Comparison of ENCODE assay signal across 8 mouse cellular contexts in the genomic region with DNA sequence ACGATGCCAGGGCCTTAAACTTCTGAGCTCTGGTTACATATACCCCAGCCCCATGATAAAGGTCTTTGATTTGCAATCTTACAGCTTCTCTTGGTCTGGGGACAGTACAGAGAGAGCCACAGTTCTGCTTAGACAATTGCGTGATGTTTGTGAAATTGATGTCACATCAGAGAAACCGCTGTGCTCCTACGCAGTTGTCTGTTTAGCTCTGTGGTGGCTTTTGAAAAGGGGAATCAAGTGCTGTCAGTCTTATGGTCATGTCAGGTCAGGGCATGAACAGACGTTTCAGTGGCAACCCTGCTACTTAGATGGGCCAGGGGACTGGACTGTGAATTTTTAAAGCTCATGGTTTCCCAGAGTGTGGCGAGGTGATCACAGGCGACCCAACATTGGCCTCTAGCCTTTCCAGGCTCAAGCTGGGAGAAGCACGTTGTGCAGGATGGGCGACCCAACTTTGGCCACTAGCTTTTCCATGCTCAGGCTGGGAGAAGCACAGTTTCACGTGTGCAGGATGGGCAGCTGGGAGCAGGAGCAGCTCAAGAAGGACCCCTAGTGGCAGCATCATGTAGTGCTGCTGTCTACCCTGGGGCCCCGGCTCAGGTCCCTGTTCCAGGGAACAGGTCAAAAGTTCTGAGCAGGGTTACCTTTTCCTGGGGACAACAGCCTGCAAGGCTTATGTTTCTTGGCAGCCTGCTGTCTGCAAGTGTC. TPM values are rescaled to one million over a fixed set of nuclear protein-coding genes. Genes with fewer than 3 reads are reported as not detected.
A peak's percentile ranks its signal among the peaks of the same experiment; 100 is the strongest.
DNase-seq lines count a peak whose midpoint lies in the region; ATAC-seq and TF ChIP-seq lines count a peak whose summit lies in the region.

No protein-coding gene starts in this region.

- peaks cover 6% of the 10 kb centered on the region; the same call in 1 of the 2 replicates for H3K4me1 ChIP-seq in lung, embryonic 16.5 days (replicated peaks; ENCODE audit: control insufficient read depth, insufficient read depth, low read length)
- H3K4me1 ChIP-seq in heart, embryonic 14.5 days (ENCODE audit: control insufficient read depth in 2 of 2, insufficient read depth in 2 of 2, low read length in 2 of 2) = peaks cover 3 to 7% of the 10 kb centered on the region in 2 experiments; a peak in 2 of 4 replicates
- peaks cover 26% of the 10 kb centered on the region for H3K4me1 ChIP-seq in liver, embryonic 11.5 days (replicated peaks; ENCODE audit: control insufficient read depth, insufficient read depth, low read length)
- peaks cover 2% of the 10 kb centered on the region; the same call in 1 of the 2 replicates for H3K4me1 ChIP-seq in small intestine, adult 2 months (ENCODE audit: control insufficient read depth, insufficient read depth, insufficient read length, low read length)

- DNase-seq in lung, postnatal 25 days (ENCODE audit: low spot score) = no peak
- DNase-seq in brain, embryonic 14.5 days (ENCODE audit: low read depth) = no peak
- DNase-seq in liver, embryonic 11.5 days (ENCODE audit: low spot score) = peak; percentile 64
- no peak for DNase-seq in cerebellum, adult 18-20 months
- DNase-seq in layer of hippocampus, adult 9-11 months = no peak

- 44% methylated on average over 11 of the region's 11 CpGs for WGBS in lung, embryonic 16.5 days
- 45% methylated on average over 11 of the region's 11 CpGs for WGBS in heart, embryonic 14.5 days
- WGBS in liver, embryonic 11.5 days = 38% methylated on average over 11 of the region's 11 CpGs
- WGBS in small intestine, adult 2 months = 46% methylated on average over 11 of the region's 11 CpGs

- no peak overlapping the region for H3K9ac ChIP-seq in lung, embryonic 16.5 days (ENCODE audit: low read length)
- H3K9ac ChIP-seq in heart, embryonic 14.5 days (ENCODE audit: low read length) = no peak overlapping the region
- no peak overlapping the region for H3K9ac ChIP-seq in liver, embryonic 11.5 days (ENCODE audit: low read depth, low read length)

- H3K4me2 ChIP-seq in lung, embryonic 16.5 days (ENCODE audit: low read depth, low read length) = no peak overlapping the region
- peak overlapping the region; percentile 53 for H3K4me2 ChIP-seq in heart, embryonic 14.5 days (ENCODE audit: low read length)
- H3K4me2 ChIP-seq in liver, embryonic 11.5 days = peak overlapping the region; percentile 69

- H3K9me3 ChIP-seq in lung, embryonic 16.5 days (ENCODE audit: control insufficient read depth, low read length) = no peaks in the 10 kb centered on the region
- no peaks in the 10 kb centered on the region for H3K9me3 ChIP-seq in heart, embryonic 14.5 days (ENCODE audit: control insufficient read depth, low read length)
- no peaks in the 10 kb centered on the region for H3K9me3 ChIP-seq in liver, embryonic 11.5 days (ENCODE audit: control insufficient read depth, low read length)

- H3K27me3 ChIP-seq in lung, embryonic 16.5 days (ENCODE audit: control insufficient read depth, insufficient read depth, low read depth, low read length) = no peaks in the 10 kb centered on the region
- peaks cover 24% of the 10 kb centered on the region for H3K27me3 ChIP-seq in heart, embryonic 14.5 days (ENCODE audit: control insufficient read depth, insufficient read depth, low read length)
- no peaks in the 10 kb centered on the region for H3K27me3 ChIP-seq in liver, embryonic 11.5 days (replicated peaks; ENCODE audit: control insufficient read depth, insufficient read depth, low read length)
- H3K27me3 ChIP-seq in small intestine, adult 2 months (ENCODE audit: control insufficient read depth, insufficient read depth, low read length) = no peaks in the 10 kb centered on the region

- H3K4me3 ChIP-seq in lung, embryonic 16.5 days (ENCODE audit: low read length) = no peak overlapping the region
- H3K4me3 ChIP-seq in heart, embryonic 14.5 days (ENCODE audit: control insufficient read depth in 1 of 2, insufficient read depth in 1 of 2, low read depth in 1 of 2, low read length in 2 of 2) = no peak overlapping the region
- peak overlapping the region; percentile 28 for H3K4me3 ChIP-seq in liver, embryonic 11.5 days (ENCODE audit: low read depth, low read length)
- no peak overlapping the region for H3K4me3 ChIP-seq in small intestine, adult 2 months (ENCODE audit: low read depth, low read length)

- ATAC-seq in lung, embryonic 16.5 days (ENCODE audit: low read depth) = peak; percentile 20; the same call in 1 of the 2 replicates
- ATAC-seq in heart, embryonic 14.5 days (ENCODE audit: insufficient number of reproducible peaks, insufficient read depth, low FRiP score, low read depth) = no peak
- peak; percentile 69 for ATAC-seq in liver, embryonic 11.5 days (replicated peaks; ENCODE audit: low FRiP score)

- no peak overlapping the region for H3K27ac ChIP-seq in lung, embryonic 16.5 days (ENCODE audit: low read length)
- no peak overlapping the region for H3K27ac ChIP-seq in heart, embryonic 14.5 days (replicated peaks in 1 of 2; ENCODE audit: control insufficient read depth in 1 of 2, insufficient read depth in 1 of 2, low read depth in 2 of 2, low read length in 2 of 2)
- no peak overlapping the region for H3K27ac ChIP-seq in liver, embryonic 11.5 days (ENCODE audit: low read depth, low read length)
- no peak overlapping the region for H3K27ac ChIP-seq in small intestine, adult 2 months (ENCODE audit: insufficient read depth, low read depth, low read length)

- no peaks in the 10 kb centered on the region for H3K36me3 ChIP-seq in lung, embryonic 16.5 days (ENCODE audit: control insufficient read depth, insufficient read depth, low read length)
- no peaks in the 10 kb centered on the region for H3K36me3 ChIP-seq in heart, embryonic 14.5 days (ENCODE audit: control insufficient read depth, insufficient read depth, low read length)
- no peaks in the 10 kb centered on the region for H3K36me3 ChIP-seq in liver, embryonic 11.5 days (ENCODE audit: control insufficient read depth, insufficient read depth, low read length)
- H3K36me3 ChIP-seq in small intestine, adult 2 months (ENCODE audit: control insufficient read depth, insufficient read depth, low read length) = no peaks in the 10 kb centered on the region

- TF ChIP-seq CTCF in brain, embryonic 14.5 days (IDR thresholded peaks at IDR 0.05; ENCODE audit: borderline replicate concordance, extremely low read depth, insufficient read depth, insufficient read length) = peak; percentile 60
- TF ChIP-seq CTCF in small intestine, adult 2 months (IDR thresholded peaks at IDR 0.05; ENCODE audit: extremely low read depth, insufficient read length, insufficient replicate concordance, low read depth, low read length) = peak; percentile 32; the same call in 1 of the 2 replicates

- no peak for TF ChIP-seq POLR2A in brain, embryonic 14.5 days (IDR thresholded peaks at IDR 0.05; ENCODE audit: borderline replicate concordance, extremely low read depth, insufficient read depth, insufficient read length, poor library complexity, severe bottlenecking)
- no peak for TF ChIP-seq POLR2A in small intestine, adult 2 months (IDR thresholded peaks at IDR 0.05; ENCODE audit: low read depth, low read length)

RNA-seq across cellular contexts. Expression of a gene that starts 39.0 kb away (rescaled TPM):
- polyA plus RNA-seq in lung, embryonic 16.5 days (2015; fragmentation: Nextera tagmentation; extraction: Ambion mirVana) = 382 and 419 TPM in 2 replicates
- 215 and 219 TPM in 2 replicates for polyA plus RNA-seq in brain, embryonic 14.5 days (2012; rRNA removed)
- polyA plus RNA-seq in heart, embryonic 14.5 days (2014; fragmentation: Nextera tagmentation; extraction: Ambion mirVana) = 179 and 180 TPM in 2 replicates
- polyA plus RNA-seq in liver, embryonic 11.5 days (2014; fragmentation: Nextera tagmentation; extraction: Ambion mirVana) = 384 and 414 TPM in 2 replicates
- 90.9 and 104 TPM in 2 replicates for polyA plus RNA-seq in small intestine, adult 2 months (2012; rRNA removed)
